Mouse (Mus musculus) CH12.LX (cell line): ENCODE data around the gene Akt3. TPM values are rescaled to one million over a fixed set of nuclear protein-coding genes. Genes with fewer than 3 reads are reported as not detected.

Experiments
- DNase-seq: peaks from one replicate; pipeline ENCODE4 v3.0.0-alpha.2; 2013; ENCODE audit errors: extremely low read depth
- H3K27ac ChIP-seq: 2 replicates; pipeline ENCODE4 v1.5.1; 2012; ENCODE audit warnings: low read depth, mild to moderate bottlenecking, control low read depth, moderate library complexity; ENCODE audit not compliant: insufficient read depth
- H3K27me3 ChIP-seq: replicated peaks from 2 replicates; pipeline ENCODE3; 2012; ENCODE audit warnings: inconsistent platforms
- H3K36me3 ChIP-seq, 2 experiments: replicated peaks in 1 of 2; 2 replicates each; pipeline versions ENCODE3 to v1.6.1; 2012; ENCODE audit warnings: inconsistent platforms in 1 of 2, low read length in 1 of 2, mild to moderate bottlenecking in 1 of 2, mixed read lengths in 1 of 2, moderate library complexity in 1 of 2; ENCODE audit not compliant: control insufficient read depth in 1 of 2, insufficient read depth in 1 of 2
- H3K4me1 ChIP-seq, 2 experiments: 2 replicates each; pipeline ENCODE4 v1.6.1; 2012; ENCODE audit warnings: inconsistent platforms in 1 of 2, moderate library complexity in 1 of 2; ENCODE audit not compliant: insufficient read depth in 2 of 2, control insufficient read depth in 1 of 2
- H3K4me2 ChIP-seq: 2 replicates; pipeline ENCODE4 v1.6.1; 2012; ENCODE audit warnings: low read depth, mild to moderate bottlenecking, control low read depth; ENCODE audit not compliant: poor library complexity, insufficient read depth, severe bottlenecking
- H3K4me3 ChIP-seq, 3 experiments: fragments of 150-350 bp in 1 of 3; sonication (generic) in 1 of 3; replicated peaks in 1 of 3; 2 replicates each; pipeline versions ENCODE3 to v1.5.1; 2011 to 2012; ENCODE audit warnings: low read depth in 2 of 3, low read length in 2 of 3, mild to moderate bottlenecking in 2 of 3, moderate library complexity in 2 of 3, control low read depth in 1 of 3, improper control_type of control experiment in 1 of 3, inconsistent platforms in 1 of 3, mixed read lengths in 1 of 3; ENCODE audit not compliant: poor library complexity in 1 of 3
- H3K79me2 ChIP-seq: replicated peaks from 2 replicates; pipeline ENCODE4 v1.6.1; 2012; ENCODE audit warnings: mild to moderate bottlenecking, moderate library complexity; ENCODE audit not compliant: control insufficient read depth, poor library complexity, insufficient read depth, severe bottlenecking; ENCODE audit errors: extremely low read depth
- H3K9ac ChIP-seq: 2 replicates; pipeline ENCODE4 v1.6.1; 2012; ENCODE audit warnings: low read depth, mild to moderate bottlenecking, control low read depth, moderate library complexity; ENCODE audit not compliant: insufficient read depth
- H3K9me3 ChIP-seq: replicated peaks from 2 replicates; pipeline ENCODE3; 2012; ENCODE audit warnings: low read length, inconsistent platforms, mixed read lengths
- ETS1 ChIP-seq: conservative IDR thresholded peaks from 2 replicates; pipeline ENCODE4 v1.6.1; 2012; ENCODE audit warnings: low read depth, mild to moderate bottlenecking, inconsistent platforms, low read length, improper control_type of control experiment, moderate library complexity
- IRF4 ChIP-seq: IDR thresholded peaks from 2 replicates; pipeline ENCODE4 v1.6.1; 2014; ENCODE audit warnings: low read depth, mild to moderate bottlenecking, inconsistent platforms, low read length, improper control_type of control experiment
- MAFK ChIP-seq: IDR thresholded peaks from 2 replicates; pipeline ENCODE4 v1.6.1; 2011; ENCODE audit warnings: low read length, improper control_type of control experiment; ENCODE audit not compliant: insufficient replicate concordance
- MAX ChIP-seq: IDR thresholded peaks from 2 replicates; pipeline ENCODE4 v1.6.1; 2011; ENCODE audit warnings: low read length, improper control_type of control experiment
- MEF2A ChIP-seq: IDR thresholded peaks from 2 replicates; pipeline ENCODE4 v1.6.1; 2014; ENCODE audit warnings: low read depth, mild to moderate bottlenecking, inconsistent platforms, low read length, improper control_type of control experiment, borderline replicate concordance
- MXI1 ChIP-seq: IDR thresholded peaks from 2 replicates; pipeline ENCODE4 v1.6.1; 2011; ENCODE audit warnings: mild to moderate bottlenecking, low read depth, low read length, improper control_type of control experiment
- MYC ChIP-seq: IDR thresholded peaks from 2 replicates; pipeline ENCODE4 v1.6.1; 2011; ENCODE audit warnings: low read depth, mild to moderate bottlenecking, improper control_type of control experiment, low read length
- RAD21 ChIP-seq: IDR thresholded peaks from 2 replicates; pipeline ENCODE4 v1.6.1; 2011; ENCODE audit warnings: low read depth, mild to moderate bottlenecking, low read length, improper control_type of control experiment, moderate library complexity
- SIN3A ChIP-seq: IDR thresholded peaks from 2 replicates; pipeline ENCODE4 v1.6.1; 2012; ENCODE audit warnings: low read length, improper control_type of control experiment, inconsistent platforms
- SMC3 ChIP-seq: IDR thresholded peaks from 2 replicates; pipeline ENCODE4 v1.6.1; 2011; ENCODE audit warnings: low read depth, low read length, improper control_type of control experiment
- TBP ChIP-seq: conservative IDR thresholded peaks from 2 replicates; pipeline ENCODE4 v1.6.1; 2011; ENCODE audit warnings: low read depth, low read length, improper control_type of control experiment
- UBTF ChIP-seq: IDR thresholded peaks from 2 replicates; pipeline ENCODE4 v1.6.1; 2012; ENCODE audit warnings: low read depth, mild to moderate bottlenecking, inconsistent platforms, low read length, improper control_type of control experiment, moderate library complexity
- ZC3H11A ChIP-seq: IDR thresholded peaks from 2 replicates; pipeline ENCODE4 v1.6.1; 2012; ENCODE audit warnings: low read depth, mild to moderate bottlenecking, inconsistent platforms, low read length, improper control_type of control experiment
- ZMIZ1 ChIP-seq: IDR thresholded peaks from 2 replicates; pipeline ENCODE4 v1.6.1; 2012; ENCODE audit warnings: low read depth, mild to moderate bottlenecking, inconsistent platforms, low read length, improper control_type of control experiment
- dilution Hi-C: fragments of 300-500 bp; cut with MboI; formaldehyde crosslinking; loops from 2 replicates; pipeline ENCODE4 v1.14.3; 2020; ENCODE audit warnings: low sequenced_read_pairs; ENCODE audit not compliant: extremely low pct_unique_long_range_greater_than_20kb, extremely low pct_ligation_motif_present
- in situ Hi-C: fragments of 300-500 bp; cut with MboI; formaldehyde crosslinking; loops from 3 replicates; pipeline ENCODE4 v1.14.3; 2019; ENCODE audit warnings: low sequenced_read_pairs, low pct_ligation_motif_present, low pct_unique_long_range_greater_than_20kb, mixed read lengths
- polyA plus RNA-seq: library from polyadenylated mRNA; unstranded; fragments of >175 nt; gene quantifications from 2 replicates; pipeline ENCODE4 v1.2.1, GENCODE M21; 2012; ENCODE audit warnings: low read depth; ENCODE audit not compliant: insufficient read length
- total RNA-seq, 2 experiments: library from RNA; depleted of rRNA; stranded (reverse); fragments of 300-350 nt in 1 of 2; fragments of >200 nt in 1 of 2; gene quantifications; 2 replicates each; pipeline ENCODE4 v1.2.3; 2012 to 2014

Gene Akt3
- total and polyA plus RNA-seq, 3 experiments = 0.34 to 1.3 (median 0.82) TPM

GRCm38 (mm10) chr1:176980801-176981400 lies 277.1 kb downstream of the Akt3 start:
- H3K9me3 ChIP-seq = no peaks in the 10 kb centered on the region
- no peaks in the 10 kb centered on the region for H3K79me2 ChIP-seq
- peak; percentile 17 for DNase-seq
- H3K4me3 ChIP-seq = no peak overlapping the region
- TF ChIP-seq MEF2A (no peak), SIN3A (no peak), MAFK (no peak), RAD21 (no peak), ZMIZ1 (no peak), ZC3H11A (no peak), MAX (no peak)
- peaks cover 0 to 6% of the 10 kb centered on the region in 2 experiments for H3K36me3 ChIP-seq
- H3K4me1 ChIP-seq = peaks cover 14 to 33% of the 10 kb centered on the region in 2 experiments
- H3K27me3 ChIP-seq = no peaks in the 10 kb centered on the region
- in situ Hi-C loops = no loop called here
- no peak overlapping the region for H3K4me2 ChIP-seq
- no peak overlapping the region for H3K9ac ChIP-seq
- dilution Hi-C loops = no loop called here
- no peak overlapping the region for H3K27ac ChIP-seq

GRCm38 (mm10) chr1:176980140-176980539 lies 277.9 kb downstream of the Akt3 start:
- dilution Hi-C loops = no loop called here
- Histone ChIP-seq H3K36me3 (peaks cover 0 to 9% of the 10 kb centered on the region in 2 experiments), H3K27me3 (no peaks in the 10 kb centered on the region), H3K4me3 (no peak overlapping the region), H3K9ac (no peak overlapping the region), H3K4me2 (no peak overlapping the region), H3K79me2 (no peaks in the 10 kb centered on the region), H3K9me3 (no peaks in the 10 kb centered on the region), H3K27ac (no peak overlapping the region), H3K4me1 (peaks cover 8 to 29% of the 10 kb centered on the region in 2 experiments)
- no peak for DNase-seq
- TF ChIP-seq MXI1 (no peak), MAFK (no peak), MAX (no peak), IRF4 (no peak), SMC3 (no peak), UBTF (no peak), ZMIZ1 (no peak), ETS1 (no peak), MYC (no peak), TBP (no peak), RAD21 (no peak), ZC3H11A (no peak)
- in situ Hi-C loops = no loop called here
